Mouse (Mus musculus): ENCODE measurements around the gene Xpr1.

The Xpr1 gene

DNA sequence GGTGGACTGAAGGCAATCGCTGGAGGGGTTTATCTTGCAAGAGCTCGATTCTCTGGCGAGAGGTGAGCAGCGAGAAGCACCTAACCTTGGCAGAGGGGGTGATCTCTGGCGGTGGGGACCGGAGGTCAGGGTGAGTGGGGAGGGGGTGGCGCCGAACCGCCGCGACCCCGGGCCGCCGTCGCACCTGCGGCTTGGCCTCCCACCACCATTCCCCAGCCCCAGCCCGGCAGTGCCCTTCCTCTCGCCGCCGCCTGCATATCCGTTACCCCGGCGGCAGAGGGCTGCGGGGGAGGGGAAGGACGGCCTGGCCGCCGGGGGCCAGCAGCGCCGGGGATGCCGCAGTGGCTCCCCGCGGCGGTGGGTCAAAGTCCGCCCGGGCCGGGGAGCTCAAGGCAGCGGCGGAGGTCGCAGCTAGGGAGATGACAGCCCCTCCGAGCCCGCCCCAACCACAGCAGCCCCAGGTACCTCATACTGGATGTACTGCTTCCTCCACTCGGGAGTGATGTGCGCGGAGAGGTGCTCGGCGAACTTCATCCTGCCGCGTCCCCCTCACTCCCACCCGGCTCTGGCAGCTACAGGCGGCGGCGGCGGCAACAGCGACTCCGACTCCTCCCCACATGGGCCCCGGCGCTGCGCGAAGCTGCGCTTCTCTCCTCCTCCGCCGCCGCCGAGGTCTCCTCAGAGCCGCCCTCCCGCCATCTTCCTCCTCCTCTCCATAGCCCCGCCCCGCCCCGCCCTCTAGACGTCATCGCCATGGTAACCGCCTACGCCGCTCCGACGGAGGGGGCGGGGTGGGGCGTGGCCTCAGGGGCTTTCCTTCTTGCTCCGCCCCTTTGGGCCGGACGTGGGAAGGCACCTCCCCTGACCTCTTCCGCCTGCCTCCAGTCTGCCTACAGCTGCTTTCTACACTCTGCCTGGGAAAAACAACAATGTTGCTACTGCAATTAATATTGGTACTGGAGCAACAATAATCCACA is at the start of gene Xpr1:
Gene Xpr1, minus strand, starts transcription at position 715 of the 977 bp plus-strand sequence.
- peak; percentile 98 for DNase-seq

DNA sequence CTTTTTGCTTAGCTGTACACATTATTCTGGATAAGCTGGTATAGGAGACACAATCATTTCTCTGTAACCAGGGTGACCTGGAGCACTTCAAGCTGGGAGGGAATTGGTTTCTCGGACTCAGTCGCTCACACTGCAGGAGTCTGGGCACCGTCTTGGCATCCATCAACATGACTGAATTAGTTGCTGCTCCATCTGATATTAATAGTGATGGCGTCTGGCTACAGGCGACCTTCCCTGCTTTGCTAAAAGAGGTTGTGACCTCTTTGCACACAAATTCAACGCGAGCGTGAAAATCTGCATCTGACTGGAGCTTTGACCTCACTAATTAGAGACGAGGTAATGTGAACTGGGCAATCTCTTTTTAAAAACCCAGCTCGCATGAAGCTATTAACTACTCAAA is 46.2 kb upstream of the Xpr1 start:
- no peak for DNase-seq

DNA sequence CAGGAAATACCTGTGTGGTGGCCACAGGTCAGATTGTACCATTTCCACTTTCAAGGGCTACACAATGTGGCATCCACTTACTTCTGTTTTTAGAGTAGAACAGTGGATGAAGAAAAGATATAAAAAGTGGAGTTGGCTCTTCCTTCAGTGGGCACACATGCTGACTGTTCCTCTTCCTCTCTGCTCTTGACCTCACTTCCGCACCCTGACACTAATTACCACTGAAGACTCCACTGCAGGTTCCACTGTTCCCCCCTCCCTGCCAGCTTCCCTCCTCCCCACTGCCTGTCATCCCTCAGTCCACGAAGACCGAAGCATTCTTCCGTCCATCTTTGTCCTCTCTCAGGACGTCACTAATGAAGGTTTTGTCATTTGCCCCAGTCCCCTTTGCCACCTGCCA is 45.4 kb upstream of the Xpr1 start:
- no peak for DNase-seq

GRCm38 (mm10) chr1:155457532-155457931 is 40.3 kb upstream of the Xpr1 start:
- DNase-seq: no peak

DNA sequence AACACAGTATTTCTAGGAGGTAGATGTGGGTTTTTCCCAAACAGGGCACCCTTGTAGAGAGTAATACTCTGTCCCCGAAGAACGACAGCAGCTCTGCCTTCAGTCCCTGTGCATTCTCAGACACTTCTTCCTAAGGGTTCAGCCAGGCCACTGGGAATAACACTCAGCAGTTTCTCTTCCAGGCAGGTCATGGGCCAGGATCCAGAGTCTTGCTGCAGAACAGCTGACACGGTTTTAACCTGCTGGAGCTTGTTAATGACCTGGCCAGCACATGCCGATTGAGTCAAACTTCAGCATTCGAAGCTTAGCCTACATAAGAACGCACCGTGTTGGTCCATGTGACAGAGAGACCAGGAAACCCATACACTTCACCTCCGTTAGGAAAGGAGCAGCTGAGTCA is 36.0 kb upstream of the Xpr1 start:
- DNase-seq: no peak

DNA sequence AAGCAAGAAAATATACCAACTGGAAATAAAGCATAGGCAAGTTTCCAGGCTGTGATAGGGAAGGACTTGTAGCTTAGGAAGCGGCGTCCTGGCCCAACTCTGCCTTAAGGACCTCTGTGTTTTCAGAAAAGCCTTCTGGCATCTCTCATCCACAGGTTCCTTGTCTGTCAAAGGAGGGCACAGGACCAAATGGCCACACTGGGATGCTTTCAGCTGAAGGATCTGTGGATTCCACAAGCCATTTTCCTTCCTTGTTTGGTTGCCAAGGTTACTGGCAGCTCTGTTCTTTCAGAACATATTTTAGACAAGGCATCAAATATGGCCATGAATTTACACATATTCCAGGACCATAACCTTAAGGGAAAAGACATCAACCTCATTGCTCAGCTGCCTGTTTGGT is 31.7 kb upstream of the Xpr1 start:
- DNase-seq: no peak

GRCm38 (mm10) chr1:155447277-155447676 is 30.1 kb upstream of the Xpr1 start:
- no peak for DNase-seq

DNA sequence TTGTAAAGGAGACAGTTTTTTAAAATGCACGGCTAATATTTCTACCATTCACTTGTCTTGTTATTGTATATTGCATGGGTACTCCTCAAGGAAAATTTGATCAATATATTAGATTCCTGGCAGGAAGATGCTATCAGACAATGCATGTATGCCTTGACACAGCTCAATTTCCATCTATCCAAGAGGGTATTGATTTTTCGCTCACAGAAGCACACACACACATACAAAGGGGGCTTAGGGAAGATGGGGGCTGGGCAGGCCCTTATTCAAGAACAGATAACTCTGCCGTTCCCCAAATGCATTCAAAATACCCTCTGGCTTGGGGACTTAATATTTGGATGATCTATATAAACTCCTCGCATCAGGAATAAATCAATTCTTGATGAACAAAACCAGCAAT is 25.9 kb upstream of the Xpr1 start:
- DNase-seq: no peak

GRCm38 (mm10) chr1:155442521-155443001 is 25.3 kb upstream of the Xpr1 start:
- DNase-seq: no peak

DNA sequence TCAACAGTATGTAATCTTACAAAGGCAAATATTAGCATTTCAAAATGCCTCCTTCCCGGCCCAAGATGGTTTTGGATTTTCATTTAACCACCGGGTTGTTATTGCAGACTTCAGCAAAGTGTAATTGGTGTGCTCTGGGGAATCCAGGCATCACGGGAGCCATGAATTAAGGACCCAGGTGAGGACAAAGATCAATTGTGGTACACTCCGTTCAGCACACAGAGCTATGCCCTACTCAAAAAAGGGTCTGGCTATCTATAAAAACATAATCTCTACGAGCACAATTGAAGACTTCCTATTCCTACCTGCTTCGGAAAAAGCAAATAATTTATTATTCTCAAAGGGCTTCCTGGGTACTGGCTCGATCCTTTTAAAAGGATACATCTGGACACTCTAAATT is 22.3 kb upstream of the Xpr1 start:
- DNase-seq: no peak

GRCm38 (mm10) chr1:155438525-155438924 is 21.3 kb upstream of the Xpr1 start:
- DNase-seq: no peak

DNA sequence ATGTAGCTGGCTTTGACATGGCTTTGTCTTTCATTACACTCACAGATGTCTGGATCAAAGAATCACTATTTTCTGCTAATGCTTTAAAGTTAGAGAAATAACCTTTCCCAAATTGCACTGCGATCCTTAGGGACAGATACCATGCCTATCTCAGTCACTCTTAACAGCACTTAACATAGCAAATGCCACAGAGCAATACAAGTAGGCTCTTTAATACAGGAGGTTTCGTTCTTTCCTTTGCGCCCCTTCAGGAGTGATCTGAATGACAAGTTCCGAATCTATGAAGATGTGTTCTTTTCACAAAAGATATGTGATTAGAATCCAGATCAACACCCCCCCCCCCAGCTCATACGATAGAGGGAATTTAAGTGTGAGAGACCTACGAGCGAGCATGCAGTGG is 12.1 kb upstream of the Xpr1 start:
- no peak for DNase-seq

- DNase-seq: no peak
These were observed 10.1 kb upstream of the Xpr1 start for GRCm38 (mm10) chr1:155427126-155427865.

DNA sequence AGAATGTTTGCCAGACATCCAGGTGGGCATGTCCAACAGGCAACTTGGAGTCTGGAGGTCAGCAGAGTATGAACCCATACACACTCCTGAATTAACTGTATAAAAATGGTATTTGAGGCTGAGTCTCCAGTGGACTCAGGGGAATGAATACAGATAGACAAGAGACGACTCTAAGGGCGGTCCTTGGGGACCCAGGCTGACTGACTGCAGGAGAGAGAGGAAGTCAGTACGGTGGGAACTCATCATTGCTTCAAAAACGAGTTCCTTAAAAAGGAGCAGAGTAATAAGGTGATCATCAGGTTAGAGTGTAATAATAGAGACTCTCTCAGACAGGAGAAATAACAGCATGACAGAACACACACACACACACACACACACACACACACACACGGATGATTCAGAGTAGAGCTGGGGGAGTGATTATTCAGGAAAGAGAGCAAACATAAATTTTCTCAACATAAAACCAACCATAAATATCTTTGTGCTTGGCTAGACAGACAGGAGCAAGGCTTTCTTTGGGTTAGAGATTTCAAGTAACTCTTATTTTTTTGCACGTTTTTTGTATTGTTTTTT is 8.6 kb upstream of the Xpr1 start:
- no peak for DNase-seq

DNA sequence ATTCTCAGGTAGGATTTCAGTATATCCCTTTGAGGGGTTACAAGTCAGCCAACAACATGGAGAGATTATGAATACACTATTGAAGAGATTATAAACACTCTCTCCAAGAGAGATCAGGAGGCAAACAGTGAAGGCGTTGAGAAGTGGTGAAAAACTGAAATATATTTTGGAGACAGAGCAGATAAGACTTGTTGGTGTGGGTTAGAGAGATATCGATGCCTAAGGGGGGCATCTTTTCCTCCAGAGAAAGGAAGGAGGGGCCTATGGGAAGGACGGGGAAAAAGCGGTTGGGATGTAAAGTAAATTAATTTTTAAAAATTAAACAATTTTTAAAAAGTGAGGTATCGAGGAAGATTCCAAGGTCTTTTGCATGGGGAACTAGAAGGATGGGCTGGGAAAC is 8.1 kb upstream of the Xpr1 start:
- DNase-seq: no peak

DNA sequence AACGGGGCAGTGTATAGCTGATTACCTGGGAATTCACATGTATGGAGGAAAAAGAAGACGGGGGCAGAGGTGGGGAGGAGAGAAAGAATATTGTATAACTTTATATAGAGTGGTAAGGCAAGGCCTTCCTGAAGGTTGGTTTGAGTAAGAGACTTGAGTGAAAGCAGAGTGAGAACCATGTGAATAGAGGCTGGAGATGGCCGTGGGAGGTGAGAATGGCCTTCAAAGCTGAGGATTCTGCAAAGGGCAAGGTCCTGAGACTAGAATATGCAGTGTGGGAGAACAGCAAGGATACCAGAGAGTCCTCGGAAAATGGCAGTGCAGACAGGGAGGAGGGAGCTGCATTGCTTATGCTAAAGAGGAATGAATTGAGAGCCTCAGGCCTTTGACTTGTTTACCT is 6.6 kb upstream of the Xpr1 start:
- no peak for DNase-seq

DNA sequence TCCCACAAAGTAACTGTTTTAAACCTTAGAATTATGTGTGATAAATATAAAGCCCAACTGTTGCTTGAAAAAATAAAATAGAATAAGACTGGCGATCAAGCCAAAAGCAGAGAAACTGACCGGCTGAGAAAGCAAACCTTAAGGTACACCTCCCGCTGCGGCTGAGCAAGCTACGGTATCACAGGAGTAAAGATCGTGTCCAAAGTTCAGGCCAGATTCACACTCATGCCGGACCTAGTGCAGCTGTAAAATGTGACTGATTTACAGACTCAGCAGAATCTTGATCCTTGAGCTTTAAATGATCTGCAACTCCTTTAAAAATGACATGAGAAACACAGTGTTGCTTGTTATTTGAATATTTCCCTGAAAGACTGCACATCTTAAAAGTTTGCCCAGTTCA is 4.8 kb upstream of the Xpr1 start:
- no peak for DNase-seq

DNA sequence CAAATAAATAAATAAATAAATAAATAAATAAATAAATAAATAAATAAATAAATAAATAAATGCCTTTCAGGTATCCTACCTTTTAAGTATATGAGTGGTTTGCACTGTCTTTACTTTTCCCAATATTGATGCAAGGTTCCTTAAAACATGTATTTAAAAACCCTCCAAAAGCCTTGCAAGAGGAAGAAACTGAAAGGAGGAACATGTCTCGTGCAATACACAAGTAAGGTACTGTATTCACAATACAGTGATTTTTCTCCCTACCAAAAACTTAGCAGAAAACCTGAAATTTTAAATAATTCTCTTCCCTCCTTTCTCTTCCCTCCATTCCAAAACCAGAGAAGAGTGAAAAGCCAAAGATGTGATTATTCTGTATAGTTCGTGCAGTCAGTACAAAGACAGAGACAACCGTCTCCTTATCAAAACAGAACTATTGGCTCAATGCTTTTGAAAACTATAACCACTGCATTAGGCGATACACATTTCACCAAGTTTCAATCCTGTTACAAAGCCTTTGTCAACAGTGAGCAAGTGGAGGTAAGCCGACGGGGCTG is 991 bp downstream of the Xpr1 start:
- DNase-seq: no peak

DNA sequence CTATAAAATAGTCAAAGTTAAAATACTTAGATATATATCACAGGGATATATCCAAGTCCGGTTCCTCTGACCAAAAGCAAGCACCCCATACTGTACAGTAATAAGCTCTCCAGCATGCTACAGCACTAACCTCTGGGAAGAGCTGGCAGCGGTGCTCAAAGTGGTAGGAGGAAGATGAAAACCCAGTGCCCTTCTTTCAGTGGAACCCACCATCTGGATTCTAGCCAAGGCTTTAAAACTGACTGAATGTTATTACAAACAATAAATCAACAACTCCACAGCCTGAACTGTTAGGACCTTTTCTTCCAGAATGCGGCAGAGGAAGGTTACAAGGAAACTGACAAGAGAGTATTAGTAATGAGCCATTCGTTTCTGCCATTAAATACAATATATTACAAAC is 1.8 kb downstream of the Xpr1 start:
- DNase-seq: no peak

GRCm38 (mm10) chr1:155412705-155413104 is 4.5 kb downstream of the Xpr1 start:
- DNase-seq: no peak

GRCm38 (mm10) chr1:155408577-155408966 is 8.6 kb downstream of the Xpr1 start:
- DNase-seq: no peak

DNA sequence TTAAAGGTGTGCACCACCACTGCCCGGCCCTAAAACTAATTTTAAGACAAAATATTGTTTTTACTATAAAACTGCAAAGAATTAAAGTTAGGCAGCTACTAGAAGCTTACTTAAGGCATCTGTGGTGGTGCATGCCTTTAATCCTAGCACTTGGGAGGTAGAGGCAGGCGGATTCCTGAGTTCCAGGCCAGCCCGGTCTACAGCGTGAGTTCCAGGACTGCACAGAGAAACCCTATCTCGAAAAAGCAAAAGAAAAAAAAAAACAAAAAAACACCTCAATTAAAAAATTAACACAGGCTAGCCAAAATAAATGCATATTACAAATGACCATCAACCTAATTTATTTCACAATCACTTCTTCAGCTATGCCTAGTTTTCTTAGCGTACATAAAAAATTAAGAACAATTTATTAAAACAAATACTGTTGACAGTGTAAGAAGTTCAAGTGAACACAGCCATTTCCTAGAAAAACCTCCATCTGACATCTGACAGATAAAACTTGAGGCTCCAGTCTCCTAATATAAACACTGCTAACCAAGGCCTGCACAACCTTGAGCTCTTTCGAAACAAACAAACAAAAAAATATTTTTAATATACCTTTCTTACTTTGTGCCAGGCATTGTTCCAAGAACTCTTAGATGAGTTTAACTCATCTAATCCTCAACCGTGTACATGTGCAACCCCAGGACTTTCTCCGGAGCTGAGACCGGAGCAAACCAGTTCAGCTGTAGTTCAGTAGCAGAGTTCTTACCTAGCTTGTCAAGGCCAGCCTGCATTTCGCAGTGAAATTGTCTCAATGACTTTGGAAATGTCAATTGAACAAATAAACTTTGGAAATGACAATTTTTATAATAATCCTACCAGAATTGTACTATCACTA is 9.3 kb downstream of the Xpr1 start:
- DNase-seq: no peak

Measured in thymus, postnatal 4 days (tissue).